Mouse (Mus musculus): ENCODE data around the gene Nudt8. TPM values are rescaled to one million over a fixed set of nuclear protein-coding genes. Genes with fewer than 3 reads are reported as not detected.
"Not testable (repeated sequence)": the region's sequence is repeated elsewhere in the genome, so short reads cannot be mapped to it uniquely, and the experiment has no call there.

Nudt8 gene
- 30.9 and 42.2 TPM in 2 replicates for polyA plus RNA-seq (2014; fragmentation: Nextera tagmentation; extraction: Ambion mirVana)

- no peaks in the 10 kb centered on the region for H3K36me3 ChIP-seq (ENCODE audit: control insufficient read depth, insufficient read depth, low read length)
- no peaks in the 10 kb centered on the region for H3K9me3 ChIP-seq (ENCODE audit: control insufficient read depth, low read depth, low read length)
- WGBS, result under 1% methylated on average over 64 of the region's 64 CpGs
- peak within 1 kb of the TSS; percentile 97 for H3K27ac ChIP-seq (ENCODE audit: low read length)
- peak within 1 kb of the TSS; percentile 80 for H3K9ac ChIP-seq (replicated peaks; ENCODE audit: low read depth, low read length)
- no peaks in the 10 kb centered on the region for H3K27me3 ChIP-seq (ENCODE audit: control insufficient read depth, insufficient read depth, low read length)
- ATAC-seq (ENCODE audit: insufficient number of reproducible peaks, insufficient read depth, low FRiP score, low read depth), result peak; percentile 89
- peaks cover 15% of the 10 kb centered on the region for H3K4me1 ChIP-seq (ENCODE audit: control insufficient read depth, insufficient read depth, low read length)
- H3K4me2 ChIP-seq (replicated peaks; ENCODE audit: low read depth, low read length), result peak within 1 kb of the TSS; percentile 93
- peak within 1 kb of the TSS; percentile 52 for H3K4me3 ChIP-seq (ENCODE audit: low read depth, low read length)
Measured at GRCm38 (mm10) chr19:4000119-4000900, at the start of gene Nudt8, which contains the start of gene Gm49405. Gene Nudt8, plus strand, starts transcription at chr19:4000580. Gene Gm49405, plus strand, starts transcription at chr19:4000626.

GRCm38 (mm10) chr19:3951461-3951860 is 48.9 kb upstream of the Nudt8 start:
- Histone ChIP-seq H3K36me3 (ENCODE audit: control insufficient read depth, insufficient read depth, low read length) (no peaks in the 10 kb centered on the region), H3K9me3 (ENCODE audit: control insufficient read depth, low read depth, low read length) (no peaks in the 10 kb centered on the region), H3K4me2 (replicated peaks; ENCODE audit: low read depth, low read length) (no peak overlapping the region), H3K4me1 (ENCODE audit: control insufficient read depth, insufficient read depth, low read length) (no peaks in the 10 kb centered on the region), H3K9ac (replicated peaks; ENCODE audit: low read depth, low read length) (no peak overlapping the region), H3K27ac (ENCODE audit: low read length) (no peak overlapping the region), H3K4me3 (ENCODE audit: low read depth, low read length) (no peak overlapping the region), H3K27me3 (ENCODE audit: control insufficient read depth, insufficient read depth, low read length) (no peaks in the 10 kb centered on the region)
- ATAC-seq (ENCODE audit: insufficient number of reproducible peaks, insufficient read depth, low FRiP score, low read depth), result no peak

GRCm38 (mm10) chr19:3952099-3952498 is 48.3 kb upstream of the Nudt8 start:
- Histone ChIP-seq H3K4me2 (replicated peaks; ENCODE audit: low read depth, low read length) (no peak overlapping the region), H3K27me3 (ENCODE audit: control insufficient read depth, insufficient read depth, low read length) (no peaks in the 10 kb centered on the region), H3K27ac (ENCODE audit: low read length) (no peak overlapping the region), H3K36me3 (ENCODE audit: control insufficient read depth, insufficient read depth, low read length) (no peaks in the 10 kb centered on the region), H3K4me3 (ENCODE audit: low read depth, low read length) (no peak overlapping the region), H3K9me3 (ENCODE audit: control insufficient read depth, low read depth, low read length) (no peaks in the 10 kb centered on the region), H3K9ac (replicated peaks; ENCODE audit: low read depth, low read length) (no peak overlapping the region), H3K4me1 (ENCODE audit: control insufficient read depth, insufficient read depth, low read length) (no peaks in the 10 kb centered on the region)
- no peak for ATAC-seq (ENCODE audit: insufficient number of reproducible peaks, insufficient read depth, low FRiP score, low read depth)
- WGBS, result 26% methylated on average over 1 of the region's 1 CpGs

GRCm38 (mm10) chr19:3955033-3955432 is 45.3 kb upstream of the Nudt8 start:
- no peaks in the 10 kb centered on the region for H3K36me3 ChIP-seq (ENCODE audit: control insufficient read depth, insufficient read depth, low read length)
- no peaks in the 10 kb centered on the region for H3K9me3 ChIP-seq (ENCODE audit: control insufficient read depth, low read depth, low read length)
- H3K9ac ChIP-seq (replicated peaks; ENCODE audit: low read depth, low read length), result no peak overlapping the region
- H3K27ac ChIP-seq (ENCODE audit: low read length), result no peak overlapping the region
- ATAC-seq (ENCODE audit: insufficient number of reproducible peaks, insufficient read depth, low FRiP score, low read depth), result no peak
- H3K27me3 ChIP-seq (ENCODE audit: control insufficient read depth, insufficient read depth, low read length), result no peaks in the 10 kb centered on the region
- H3K4me1 ChIP-seq (ENCODE audit: control insufficient read depth, insufficient read depth, low read length), result no peaks in the 10 kb centered on the region
- H3K4me2 ChIP-seq (replicated peaks; ENCODE audit: low read depth, low read length), result no peak overlapping the region
- WGBS, result 67% methylated on average over 3 of the region's 3 CpGs
- no peak overlapping the region for H3K4me3 ChIP-seq (ENCODE audit: low read depth, low read length)

- Histone ChIP-seq H3K4me2 (replicated peaks; ENCODE audit: low read depth, low read length) (no peak overlapping the region), H3K36me3 (ENCODE audit: control insufficient read depth, insufficient read depth, low read length) (no peaks in the 10 kb centered on the region), H3K9ac (replicated peaks; ENCODE audit: low read depth, low read length) (no peak overlapping the region), H3K9me3 (ENCODE audit: control insufficient read depth, low read depth, low read length) (no peaks in the 10 kb centered on the region), H3K27ac (ENCODE audit: low read length) (no peak overlapping the region), H3K4me1 (ENCODE audit: control insufficient read depth, insufficient read depth, low read length) (no peaks in the 10 kb centered on the region), H3K27me3 (ENCODE audit: control insufficient read depth, insufficient read depth, low read length) (no peaks in the 10 kb centered on the region), H3K4me3 (ENCODE audit: low read depth, low read length) (no peak overlapping the region)
- no peak for ATAC-seq (ENCODE audit: insufficient number of reproducible peaks, insufficient read depth, low FRiP score, low read depth)
- 40% methylated on average over 4 of the region's 4 CpGs for WGBS
Measured at GRCm38 (mm10) chr19:3955804-3956203, 44.6 kb upstream of the Nudt8 start.

GRCm38 (mm10) chr19:3957296-3958036 is 42.9 kb upstream of the Nudt8 start:
- not testable (repeated sequence) for H3K4me1 ChIP-seq (ENCODE audit: control insufficient read depth, insufficient read depth, low read length); H3K4me3 ChIP-seq (ENCODE audit: low read depth, low read length); H3K4me2 ChIP-seq (replicated peaks; ENCODE audit: low read depth, low read length); H3K36me3 ChIP-seq (ENCODE audit: control insufficient read depth, insufficient read depth, low read length); H3K27ac ChIP-seq (ENCODE audit: low read length); H3K9ac ChIP-seq (replicated peaks; ENCODE audit: low read depth, low read length); H3K9me3 ChIP-seq (ENCODE audit: control insufficient read depth, low read depth, low read length); H3K27me3 ChIP-seq (ENCODE audit: control insufficient read depth, insufficient read depth, low read length)
- 76% methylated on average over 5 of the region's 5 CpGs for WGBS
- ATAC-seq (ENCODE audit: insufficient number of reproducible peaks, insufficient read depth, low FRiP score, low read depth), result 0 out of 2 replicates have a peak, but pooled peaks have one; percentile 6

GRCm38 (mm10) chr19:3958470-3958869 is 41.9 kb upstream of the Nudt8 start, which contains the start of gene Aldh3b3:
Gene Aldh3b3, plus strand, starts transcription at chr19:3958645.
- Histone ChIP-seq H3K4me1 (ENCODE audit: control insufficient read depth, insufficient read depth, low read length) (no peaks in the 10 kb centered on the region), H3K9me3 (ENCODE audit: control insufficient read depth, low read depth, low read length) (no peaks in the 10 kb centered on the region)
- ATAC-seq (ENCODE audit: insufficient number of reproducible peaks, insufficient read depth, low FRiP score, low read depth), result no peak

GRCm38 (mm10) chr19:3959030-3959429 is 41.4 kb upstream of the Nudt8 start:
- no peaks in the 10 kb centered on the region for H3K4me1 ChIP-seq (ENCODE audit: control insufficient read depth, insufficient read depth, low read length)
- H3K36me3 ChIP-seq (ENCODE audit: control insufficient read depth, insufficient read depth, low read length), result no peaks in the 10 kb centered on the region
- H3K9me3 ChIP-seq (ENCODE audit: control insufficient read depth, low read depth, low read length), result no peaks in the 10 kb centered on the region
- H3K27me3 ChIP-seq (ENCODE audit: control insufficient read depth, insufficient read depth, low read length), result no peaks in the 10 kb centered on the region
- no peak overlapping the region for H3K9ac ChIP-seq (replicated peaks; ENCODE audit: low read depth, low read length)
- H3K4me3 ChIP-seq (ENCODE audit: low read depth, low read length), result no peak overlapping the region
- ATAC-seq (ENCODE audit: insufficient number of reproducible peaks, insufficient read depth, low FRiP score, low read depth), result no peak
- no peak overlapping the region for H3K4me2 ChIP-seq (replicated peaks; ENCODE audit: low read depth, low read length)
- no peak overlapping the region for H3K27ac ChIP-seq (ENCODE audit: low read length)

More at GRCm38 (mm10) chr19:3958470-3958869, 41.9 kb upstream of the Nudt8 start, which contains the start of gene Aldh3b3:
- H3K36me3 ChIP-seq (ENCODE audit: control insufficient read depth, insufficient read depth, low read length), result no peaks in the 10 kb centered on the region
- no peak within 1 kb of the TSS for H3K4me2 ChIP-seq (replicated peaks; ENCODE audit: low read depth, low read length)
- WGBS, result 65% methylated on average over 4 of the region's 4 CpGs
- H3K9ac ChIP-seq (replicated peaks; ENCODE audit: low read depth, low read length), result no peak within 1 kb of the TSS
- no peak within 1 kb of the TSS for H3K27ac ChIP-seq (ENCODE audit: low read length)
- no peak within 1 kb of the TSS for H3K4me3 ChIP-seq (ENCODE audit: low read depth, low read length)
- no peaks in the 10 kb centered on the region for H3K27me3 ChIP-seq (ENCODE audit: control insufficient read depth, insufficient read depth, low read length)

All from stomach, embryonic 14.5 days (tissue).